Mouse (Mus musculus): ENCODE results near the gene Sertad4. TPM values are rescaled to one million over a fixed set of nuclear protein-coding genes. Genes with fewer than 3 reads are reported as not detected.

Sertad4 gene
- polyA plus RNA-seq, 1 experiment from 2014 or later = 20.0 TPM

GRCm38 (mm10) chr1:192799165-192799991 is 56.2 kb downstream of the Sertad4 start:
- Histone ChIP-seq H3K27ac (ENCODE audit: low read length) (peak overlapping the region; percentile 91), H3K4me1 (ENCODE audit: insufficient read depth, low read length) (peaks cover 33% of the 10 kb centered on the region), H3K27me3 (ENCODE audit: insufficient read depth, low read length) (no peaks in the 10 kb centered on the region), H3K9me3 (ENCODE audit: low read length) (0 out of 2 replicates have a peak, but pooled peaks cover 6% of the 10 kb centered on the region), H3K4me3 (ENCODE audit: low read length) (no peak overlapping the region), H3K36me3 (ENCODE audit: insufficient read depth, low read length) (no peaks in the 10 kb centered on the region), H3K9ac (replicated peaks; ENCODE audit: low read length) (no peak overlapping the region), H3K4me2 (replicated peaks; ENCODE audit: low read depth, low read length) (no peak overlapping the region)
- 30% methylated on average over 10 of the region's 10 CpGs for WGBS
- 0 out of 2 replicates have a peak, but pooled peaks have one; percentile 6 for ATAC-seq (ENCODE audit: low FRiP score, low TSS enrichment)

DNA sequence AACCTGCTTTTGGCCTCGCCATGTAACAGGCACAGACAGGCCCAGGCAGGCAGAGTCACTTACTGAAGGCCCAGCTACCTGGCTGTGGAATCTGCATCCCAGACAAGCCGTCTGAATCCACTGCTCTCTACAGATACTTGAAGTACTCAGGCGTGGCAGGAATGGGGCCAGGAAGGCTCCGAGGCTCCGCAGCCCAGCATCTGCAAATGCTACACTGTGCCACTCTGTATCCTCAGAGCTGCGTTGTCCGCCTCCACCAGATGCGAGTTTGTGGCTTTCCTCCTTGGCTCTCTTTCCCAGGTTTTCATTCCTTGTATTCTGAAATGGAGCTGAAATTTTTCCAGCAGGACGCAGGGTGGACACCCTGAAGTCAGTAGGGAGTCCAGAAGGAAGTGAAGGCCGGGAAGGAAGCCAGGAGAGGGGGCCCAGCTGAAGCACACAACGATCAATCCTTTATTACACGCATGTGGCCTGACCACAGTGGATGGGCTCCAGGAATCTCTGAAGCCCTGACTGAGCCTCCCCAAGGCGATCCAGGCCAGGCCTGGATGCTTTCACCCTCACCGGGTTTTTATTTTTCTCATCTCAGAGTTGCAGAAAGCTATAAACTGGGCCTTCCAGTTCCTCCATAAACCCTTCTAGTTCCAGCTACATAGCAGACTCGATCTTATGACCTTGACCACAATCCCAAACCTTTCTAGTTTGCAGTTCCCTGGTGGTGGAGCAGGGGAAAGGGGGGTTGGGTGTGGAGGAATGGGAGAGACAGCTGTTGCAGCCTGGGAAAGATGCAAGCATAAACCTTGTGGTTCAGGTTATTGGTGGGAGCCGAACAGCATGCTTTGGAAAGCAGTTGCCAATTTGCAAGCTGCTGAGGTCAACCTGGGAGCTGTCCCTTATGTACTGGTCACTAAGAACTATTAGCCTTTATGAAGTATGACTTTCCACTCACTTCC is 57.1 kb downstream of the Sertad4 start:
- Histone ChIP-seq H3K27me3 (ENCODE audit: insufficient read depth, low read length) (no peaks in the 10 kb centered on the region), H3K4me2 (replicated peaks; ENCODE audit: low read depth, low read length) (no peak overlapping the region), H3K36me3 (ENCODE audit: insufficient read depth, low read length) (no peaks in the 10 kb centered on the region), H3K9me3 (ENCODE audit: low read length) (0 out of 2 replicates have a peak, but pooled peaks cover 6% of the 10 kb centered on the region), H3K4me1 (ENCODE audit: insufficient read depth, low read length) (peaks cover 33% of the 10 kb centered on the region), H3K27ac (ENCODE audit: low read length) (peak overlapping the region; percentile 91), H3K9ac (replicated peaks; ENCODE audit: low read length) (peak overlapping the region; percentile 44), H3K4me3 (ENCODE audit: low read length) (no peak overlapping the region)
- 47% methylated on average over 16 of the region's 16 CpGs for WGBS
- ATAC-seq (ENCODE audit: low FRiP score, low TSS enrichment) = peak; percentile 85

GRCm38 (mm10) chr1:192797011-192797274 is 58.6 kb downstream of the Sertad4 start:
- H3K36me3 ChIP-seq (ENCODE audit: insufficient read depth, low read length) = no peaks in the 10 kb centered on the region
- H3K9ac ChIP-seq (replicated peaks; ENCODE audit: low read length) = no peak overlapping the region
- no peak overlapping the region for H3K27ac ChIP-seq (ENCODE audit: low read length)
- 0 out of 2 replicates have a peak, but pooled peaks cover 6% of the 10 kb centered on the region for H3K9me3 ChIP-seq (ENCODE audit: low read length)
- H3K27me3 ChIP-seq (ENCODE audit: insufficient read depth, low read length) = no peaks in the 10 kb centered on the region
- ATAC-seq (ENCODE audit: low FRiP score, low TSS enrichment) = no peak
- 68% methylated on average over 3 of the region's 3 CpGs for WGBS
- no peak overlapping the region for H3K4me3 ChIP-seq (ENCODE audit: low read length)
- H3K4me2 ChIP-seq (replicated peaks; ENCODE audit: low read depth, low read length) = no peak overlapping the region
- H3K4me1 ChIP-seq (ENCODE audit: insufficient read depth, low read length) = peaks cover 38% of the 10 kb centered on the region

GRCm38 (mm10) chr1:192796201-192797010 is 59.1 kb downstream of the Sertad4 start:
- no peaks in the 10 kb centered on the region for H3K27me3 ChIP-seq (ENCODE audit: insufficient read depth, low read length)
- peak overlapping the region; percentile 14; the same call in 1 of the 2 replicates for H3K27ac ChIP-seq (ENCODE audit: low read length)
- H3K4me1 ChIP-seq (ENCODE audit: insufficient read depth, low read length) = peaks cover 43% of the 10 kb centered on the region
- 0 out of 2 replicates have a peak, but pooled peaks cover 6% of the 10 kb centered on the region for H3K9me3 ChIP-seq (ENCODE audit: low read length)
- H3K4me3 ChIP-seq (ENCODE audit: low read length) = no peak overlapping the region
- no peak overlapping the region for H3K4me2 ChIP-seq (replicated peaks; ENCODE audit: low read depth, low read length)
- H3K9ac ChIP-seq (replicated peaks; ENCODE audit: low read length) = peak overlapping the region; percentile 22; the same call in 1 of the 2 replicates
- no peaks in the 10 kb centered on the region for H3K36me3 ChIP-seq (ENCODE audit: insufficient read depth, low read length)
- 11% methylated on average over 16 of the region's 21 CpGs for WGBS
- no peak for ATAC-seq (ENCODE audit: low FRiP score, low TSS enrichment)

- Histone ChIP-seq H3K9me3 (ENCODE audit: low read length) (0 out of 2 replicates have a peak, but pooled peaks cover 4% of the 10 kb centered on the region), H3K9ac (replicated peaks; ENCODE audit: low read length) (no peak overlapping the region), H3K36me3 (ENCODE audit: insufficient read depth, low read length) (no peaks in the 10 kb centered on the region), H3K4me2 (replicated peaks; ENCODE audit: low read depth, low read length) (no peak overlapping the region), H3K4me3 (ENCODE audit: low read length) (no peak overlapping the region), H3K4me1 (ENCODE audit: insufficient read depth, low read length) (peaks cover 45% of the 10 kb centered on the region), H3K27ac (ENCODE audit: low read length) (no peak overlapping the region), H3K27me3 (ENCODE audit: insufficient read depth, low read length) (no peaks in the 10 kb centered on the region)
- 79% methylated on average over 6 of the region's 9 CpGs for WGBS
- no peak for ATAC-seq (ENCODE audit: low FRiP score, low TSS enrichment)
These were observed 60.4 kb downstream of the Sertad4 start for GRCm38 (mm10) chr1:192794957-192795745.

Other genes starting within 250 kb of the Sertad4 start
- 17.5 and 17.8 TPM in 2 replicates for gene Hhat, start 84.5 kb downstream of the Sertad4 start, polyA plus RNA-seq (2015; fragmentation: Nextera tagmentation; extraction: Ambion mirVana)
- gene Syt14, start 180.0 kb upstream of the Sertad4 start, polyA plus RNA-seq (2015; fragmentation: Nextera tagmentation; extraction: Ambion mirVana) = 1.5 and 2.2 TPM in 2 replicates